Mouse (Mus musculus): ENCODE data around the gene Phf1. TPM values are rescaled to one million over a fixed set of nuclear protein-coding genes. Genes with fewer than 3 reads are reported as not detected.

Phf1 gene
- polyA plus RNA-seq, 1 experiment, result 9.6 TPM

- H3K36me3 ChIP-seq (ENCODE audit: control insufficient read depth, insufficient read depth), result no peaks in the 10 kb centered on the region
- peak within 1 kb of the TSS; percentile 99 for H3K4me2 ChIP-seq (ENCODE audit: low read depth)
- peak within 1 kb of the TSS; percentile 71 for H3K4me3 ChIP-seq
- peak within 1 kb of the TSS; percentile 58 for H3ac ChIP-seq (ENCODE audit: control insufficient read depth, insufficient read length)
- H3K27me3 ChIP-seq (ENCODE audit: control insufficient read depth, insufficient read depth, insufficient read length), result no peaks in the 10 kb centered on the region
- no peak for TF ChIP-seq CEBPB (IDR thresholded peaks at IDR 0.05; ENCODE audit: insufficient read depth, poor library complexity, severe bottlenecking)
- TF ChIP-seq USF1 (IDR thresholded peaks at IDR 0.05; ENCODE audit: low read depth), result peak; percentile 95
- TF ChIP-seq SRF (IDR thresholded peaks at IDR 0.05; ENCODE audit: control insufficient read depth, insufficient read length, low read depth), result peak; percentile 65
- TF ChIP-seq MYOD1 (IDR thresholded peaks at IDR 0.05; ENCODE audit: control insufficient read depth in 1 of 3, insufficient read length in 2 of 3, low read depth in 2 of 3), result peak in 1 of 3 experiments; percentile 0
- no peak for TF ChIP-seq REST (IDR thresholded peaks at IDR 0.05; ENCODE audit: insufficient read depth, insufficient read length)
- peak; percentile 91 for TF ChIP-seq POLR2A (IDR thresholded peaks at IDR 0.05; ENCODE audit: insufficient read length, low read depth)
- no peak for TF ChIP-seq E2F4 (IDR thresholded peaks at IDR 0.05; ENCODE audit: insufficient read depth)
- TF ChIP-seq POLR2AphosphoS2 (IDR thresholded peaks at IDR 0.05; ENCODE audit: insufficient read length, low read depth), result peak; percentile 97
- TF ChIP-seq TCF3 (IDR thresholded peaks at IDR 0.05; ENCODE audit: insufficient read length, low read depth), result no peak
- peaks cover 13% of the 10 kb centered on the region for H3K79me2 ChIP-seq (ENCODE audit: control insufficient read depth, insufficient read depth)
These were observed 6.5 kb downstream of the Phf1 start, which contains the start of gene Cuta for GRCm38 (mm10) chr17:26939178-26939972. Gene Cuta (minus strand): TSS chr17:26939569.

GRCm38 (mm10) chr17:26939973-26940300 is 7.1 kb downstream of the Phf1 start:
- no peaks in the 10 kb centered on the region for H3K27me3 ChIP-seq (ENCODE audit: control insufficient read depth, insufficient read depth, insufficient read length)
- H3K4me3 ChIP-seq, result peak overlapping the region; percentile 71
- peak overlapping the region; percentile 84 for H3K4me2 ChIP-seq (ENCODE audit: low read depth)
- peak overlapping the region; percentile 58 for H3ac ChIP-seq (ENCODE audit: control insufficient read depth, insufficient read length)
- H3K79me2 ChIP-seq (ENCODE audit: control insufficient read depth, insufficient read depth), result peaks cover 13% of the 10 kb centered on the region
- H3K36me3 ChIP-seq (ENCODE audit: control insufficient read depth, insufficient read depth), result no peaks in the 10 kb centered on the region
- TF ChIP-seq MYOD1 (IDR thresholded peaks at IDR 0.05; ENCODE audit: control insufficient read depth in 1 of 3, insufficient read length in 2 of 3, low read depth in 2 of 3), result peak in 1 of 3 experiments; percentile 0
- TF ChIP-seq REST (IDR thresholded peaks at IDR 0.05; ENCODE audit: insufficient read depth, insufficient read length), result no peak
- peak in 1 of 3 experiments; percentile 57 for TF ChIP-seq MYOG (IDR thresholded peaks at IDR 0.05; ENCODE audit: control insufficient read depth in 1 of 3, insufficient read depth in 1 of 3, insufficient read length in 2 of 3, low read depth in 2 of 3)
- no peak for TF ChIP-seq POLR2A (IDR thresholded peaks at IDR 0.05; ENCODE audit: insufficient read length, low read depth)

- TF ChIP-seq REST (IDR thresholded peaks at IDR 0.05; ENCODE audit: insufficient read depth, insufficient read length) (no peak), USF1 (IDR thresholded peaks at IDR 0.05; ENCODE audit: low read depth) (no peak), E2F4 (IDR thresholded peaks at IDR 0.05; ENCODE audit: insufficient read depth) (no peak), SRF (IDR thresholded peaks at IDR 0.05; ENCODE audit: control insufficient read depth, insufficient read length, low read depth) (no peak), POLR2A (IDR thresholded peaks at IDR 0.05; ENCODE audit: insufficient read length, low read depth) (no peak), MAX (IDR thresholded peaks at IDR 0.05; ENCODE audit: low read depth) (no peak), MYOD1 (IDR thresholded peaks at IDR 0.05; ENCODE audit: control insufficient read depth in 1 of 3, insufficient read length in 2 of 3, low read depth in 2 of 3) (no peak), CEBPB (IDR thresholded peaks at IDR 0.05; ENCODE audit: insufficient read depth, poor library complexity, severe bottlenecking) (no peak), TCF3 (IDR thresholded peaks at IDR 0.05; ENCODE audit: insufficient read length, low read depth) (no peak), MYOG (IDR thresholded peaks at IDR 0.05; ENCODE audit: control insufficient read depth in 1 of 3, insufficient read depth in 1 of 3, insufficient read length in 2 of 3, low read depth in 2 of 3) (no peak), POLR2AphosphoS2 (IDR thresholded peaks at IDR 0.05; ENCODE audit: insufficient read length, low read depth) (no peak), TCF12 (IDR thresholded peaks at IDR 0.05; ENCODE audit: insufficient read depth, poor library complexity, severe bottlenecking) (no peak)
- peak within 1 kb of the TSS; percentile 58 for H3ac ChIP-seq (ENCODE audit: control insufficient read depth, insufficient read length)
These were observed 8.4 kb downstream of the Phf1 start, which contains the start of gene Syngap1 for GRCm38 (mm10) chr17:26941031-26941789. Gene Syngap1 (plus strand): TSS chr17:26941253.

GRCm38 (mm10) chr17:26941841-26942570 is 9.2 kb downstream of the Phf1 start:
- no peaks in the 10 kb centered on the region for H3K27me3 ChIP-seq (ENCODE audit: control insufficient read depth, insufficient read depth, insufficient read length)
- no peak overlapping the region for H3ac ChIP-seq (ENCODE audit: control insufficient read depth, insufficient read length)
- H3K36me3 ChIP-seq (ENCODE audit: control insufficient read depth, insufficient read depth), result no peaks in the 10 kb centered on the region
- H3K4me3 ChIP-seq, result peak overlapping the region; percentile 71
- TF ChIP-seq CEBPB (IDR thresholded peaks at IDR 0.05; ENCODE audit: insufficient read depth, poor library complexity, severe bottlenecking) (no peak), REST (IDR thresholded peaks at IDR 0.05; ENCODE audit: insufficient read depth, insufficient read length) (no peak), MYOD1 (IDR thresholded peaks at IDR 0.05; ENCODE audit: control insufficient read depth in 1 of 3, insufficient read length in 2 of 3, low read depth in 2 of 3) (no peak), TCF3 (IDR thresholded peaks at IDR 0.05; ENCODE audit: insufficient read length, low read depth) (no peak), POLR2AphosphoS2 (IDR thresholded peaks at IDR 0.05; ENCODE audit: insufficient read length, low read depth) (no peak), POLR2A (IDR thresholded peaks at IDR 0.05; ENCODE audit: insufficient read length, low read depth) (no peak)
- H3K79me2 ChIP-seq (ENCODE audit: control insufficient read depth, insufficient read depth), result peaks cover 12% of the 10 kb centered on the region
- peak overlapping the region; percentile 84 for H3K4me2 ChIP-seq (ENCODE audit: low read depth)

More at GRCm38 (mm10) chr17:26941031-26941789, 8.4 kb downstream of the Phf1 start, which contains the start of gene Syngap1:
- no peaks in the 10 kb centered on the region for H3K36me3 ChIP-seq (ENCODE audit: control insufficient read depth, insufficient read depth)
- H3K4me3 ChIP-seq, result peak within 1 kb of the TSS; percentile 71
- no peaks in the 10 kb centered on the region for H3K27me3 ChIP-seq (ENCODE audit: control insufficient read depth, insufficient read depth, insufficient read length)
- peak within 1 kb of the TSS; percentile 84 for H3K4me2 ChIP-seq (ENCODE audit: low read depth)
- peaks cover 13% of the 10 kb centered on the region for H3K79me2 ChIP-seq (ENCODE audit: control insufficient read depth, insufficient read depth)

Measured in myocyte (in vitro differentiated cells).